Mouse (Mus musculus) stomach, postnatal 0 days (tissue): ENCODE results near the gene Sema4c. TPM values are rescaled to one million over a fixed set of nuclear protein-coding genes. Genes with fewer than 3 reads are reported as not detected.
A peak's percentile ranks its signal among the peaks of the same experiment; 100 is the strongest.

ENCODE experiments used
- ATAC-seq: fragments of 200-750 bp; cut with Nextera tagmentation; 2 replicates; pipeline ENCODE4 v1.8.0; 2017; ENCODE audit not compliant: low FRiP score, low TSS enrichment
- DNase-seq: peaks from one replicate; pipeline ENCODE4 v3.0.0-alpha.2; 2016; ENCODE audit warnings: low spot score
- H3K27ac ChIP-seq: fragments of 300-500 bp; sonication (generic); replicated peaks from 2 replicates; pipeline ENCODE4 v1.5.1; 2014; ENCODE audit warnings: mild to moderate bottlenecking, control low read depth
- H3K27me3 ChIP-seq: fragments of 300-500 bp; sonication (generic); 2 replicates; pipeline ENCODE4 v1.6.1; 2014; ENCODE audit warnings: low read length; ENCODE audit not compliant: control insufficient read depth, insufficient read depth
- H3K36me3 ChIP-seq: fragments of 300-500 bp; sonication (generic); 2 replicates; pipeline ENCODE4 v1.6.1; 2014; ENCODE audit warnings: low read length, mixed read lengths; ENCODE audit not compliant: control insufficient read depth, insufficient read depth
- H3K4me1 ChIP-seq: fragments of 300-500 bp; sonication (generic); replicated peaks from 2 replicates; pipeline ENCODE4 v1.6.1; 2014; ENCODE audit warnings: antibody characterized with exemption; ENCODE audit not compliant: control insufficient read depth, insufficient read depth
- H3K4me2 ChIP-seq: fragments of 300-500 bp; sonication (generic); replicated peaks from 2 replicates; pipeline ENCODE4 v1.6.1; 2014; ENCODE audit warnings: low read depth, mild to moderate bottlenecking, control low read depth, moderate library complexity
- H3K4me3 ChIP-seq: fragments of 300-500 bp; sonication (generic); 2 replicates; pipeline ENCODE4 v1.5.1; 2014; ENCODE audit warnings: low read depth, low read length, control low read depth
- H3K9ac ChIP-seq: fragments of 300-500 bp; sonication (generic); 2 replicates; pipeline ENCODE4 v1.6.1; 2014; ENCODE audit warnings: mild to moderate bottlenecking, low read length, control low read depth, mixed read lengths
- H3K9me3 ChIP-seq: fragments of 300-500 bp; sonication (generic); 2 replicates; pipeline ENCODE4 v1.6.1; 2016; ENCODE audit warnings: low read length; ENCODE audit not compliant: control insufficient read depth
- CTCF ChIP-seq: IDR thresholded peaks from 2 replicates; pipeline ENCODE4 v1.5.1; 2016; ENCODE audit warnings: antibody characterized with exemption, low read depth, mild to moderate bottlenecking, moderate library complexity
- EP300 ChIP-seq: optimal IDR thresholded peaks from 2 replicates; pipeline ENCODE3; 2016; ENCODE audit warnings: antibody characterized with exemption
- WGBS: fragments of 180-500 bp; shearing (Covaris S2); extraction: QIAGEN DNeasy Blood & Tissue Kit; methylation state at CpG from one replicate; pipeline ENCODE4 v1.1.7; 2014; 5-methylcytosine and 5-hydroxymethylcytosine counted together
- polyA plus RNA-seq: library from polyadenylated mRNA; unstranded; fragments of >200 nt; fragmentation: Nextera tagmentation; extraction: Ambion mirVana; gene quantifications from 2 replicates; pipeline ENCODE4 v1.2.1, GENCODE M21; 2015

The Sema4c gene
- polyA plus RNA-seq, 1 experiment from 2014 or later = 5.0 TPM

- ATAC-seq = no peak
Measured at GRCm38 (mm10) chr1:36563197-36563596, 5.0 kb upstream of the Sema4c start.

DNA sequence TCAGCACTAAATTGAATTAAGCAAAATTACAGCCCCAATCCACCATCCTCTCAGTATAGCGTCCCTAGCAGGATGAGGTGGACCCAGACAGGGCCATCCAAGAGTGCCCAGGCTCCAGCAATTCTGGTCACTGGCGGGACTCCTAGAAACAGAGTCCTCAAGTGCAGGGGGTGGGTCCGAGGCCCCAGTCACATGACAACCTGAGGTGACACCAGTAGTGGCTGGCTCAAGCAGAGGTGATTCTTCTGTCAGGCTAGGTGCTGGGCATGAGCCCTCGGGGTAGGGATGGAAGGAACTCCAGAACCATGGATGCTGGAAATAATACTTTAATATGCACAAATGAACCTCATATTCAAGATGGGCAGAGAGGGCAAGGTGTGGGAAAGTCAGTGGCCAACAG lies 4.2 kb upstream of the Sema4c start:
- no peak overlapping the region for H3K4me3 ChIP-seq
- DNase-seq (no peak), ATAC-seq (no peak)
- H3K27ac ChIP-seq = no peak overlapping the region
- no peaks in the 10 kb centered on the region for H3K9me3 ChIP-seq
- TF ChIP-seq EP300 = no peak
- no peaks in the 10 kb centered on the region for H3K4me1 ChIP-seq
- no peak overlapping the region for H3K9ac ChIP-seq
- no peaks in the 10 kb centered on the region for H3K27me3 ChIP-seq
- H3K4me2 ChIP-seq = no peak overlapping the region
- no peaks in the 10 kb centered on the region for H3K36me3 ChIP-seq
- WGBS = 82% methylated on average over 4 of the region's 4 CpGs

More at GRCm38 (mm10) chr1:36563197-36563596, 5.0 kb upstream of the Sema4c start:
- no peak overlapping the region for H3K4me3 ChIP-seq
- no peaks in the 10 kb centered on the region for H3K9me3 ChIP-seq
- TF ChIP-seq CTCF (no peak), EP300 (no peak)
- H3K4me1 ChIP-seq = no peaks in the 10 kb centered on the region; the same call in 1 of the 2 replicates
- H3K36me3 ChIP-seq = no peaks in the 10 kb centered on the region
- DNase-seq = no peak
- no peak overlapping the region for H3K9ac ChIP-seq
- H3K27ac ChIP-seq = no peak overlapping the region
- 84% methylated on average over 2 of the region's 2 CpGs for WGBS
- H3K4me2 ChIP-seq = no peak overlapping the region
- H3K27me3 ChIP-seq = no peaks in the 10 kb centered on the region

DNA sequence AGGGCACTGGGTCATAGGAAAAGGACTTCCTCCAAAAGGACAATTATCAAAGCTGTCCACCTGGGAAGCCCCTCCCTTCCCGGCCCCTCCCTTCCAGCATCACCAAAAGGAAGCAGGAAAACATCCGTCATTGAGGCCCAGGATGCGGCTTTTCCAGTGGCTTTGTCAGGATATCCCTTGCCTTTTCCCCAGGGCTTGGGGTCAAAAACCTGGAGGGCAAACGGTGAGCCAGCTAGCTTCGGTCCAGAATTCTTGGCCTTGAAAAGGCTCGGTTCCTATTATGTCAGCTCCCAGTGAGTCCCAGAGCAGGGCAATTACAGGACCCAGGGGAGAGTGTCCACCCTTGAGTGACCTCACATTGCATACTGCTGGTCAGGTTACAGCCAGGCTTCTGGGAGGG lies 2.8 kb upstream of the Sema4c start:
- Histone ChIP-seq H3K4me1 (peaks cover under 1% of the 10 kb centered on the region), H3K4me3 (no peak overlapping the region), H3K9ac (no peak overlapping the region), H3K27ac (no peak overlapping the region), H3K9me3 (no peaks in the 10 kb centered on the region), H3K36me3 (no peaks in the 10 kb centered on the region), H3K4me2 (no peak overlapping the region), H3K27me3 (no peaks in the 10 kb centered on the region)
- WGBS = 59% methylated on average over 6 of the region's 6 CpGs
- no peak for DNase-seq
- TF ChIP-seq CTCF = no peak
- TF ChIP-seq EP300 = no peak
- ATAC-seq = no peak

DNA sequence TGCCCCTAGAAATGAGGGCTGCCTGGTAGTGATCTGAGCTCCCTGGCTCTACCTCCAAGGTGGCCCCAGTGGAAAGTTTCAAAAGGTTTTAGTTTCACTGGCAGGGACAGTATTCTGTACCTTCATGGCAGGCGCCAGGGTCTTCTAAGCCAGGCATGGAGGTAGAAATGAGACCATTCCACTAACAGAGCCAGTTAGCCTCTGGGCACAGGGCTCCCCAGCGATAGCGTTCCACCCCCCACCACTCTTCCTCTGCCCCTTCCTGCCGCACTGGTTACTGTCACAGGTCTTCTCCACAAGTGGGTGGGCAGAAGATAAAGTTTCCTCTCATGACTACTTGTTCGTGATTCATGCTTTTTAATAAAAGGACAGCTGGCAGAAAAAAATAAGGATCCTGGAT lies 1.7 kb upstream of the Sema4c start:
- H3K36me3 ChIP-seq = no peaks in the 10 kb centered on the region
- H3K4me1 ChIP-seq = peaks cover 8% of the 10 kb centered on the region
- no peak overlapping the region for H3K4me2 ChIP-seq
- no peak for ATAC-seq
- H3K9ac ChIP-seq = no peak overlapping the region
- no peak overlapping the region for H3K27ac ChIP-seq
- no peak for DNase-seq
- no peak overlapping the region for H3K4me3 ChIP-seq
- H3K9me3 ChIP-seq = no peaks in the 10 kb centered on the region
- H3K27me3 ChIP-seq = no peaks in the 10 kb centered on the region
- TF ChIP-seq EP300 (no peak), CTCF (no peak)
- WGBS = 78% methylated on average over 5 of the region's 5 CpGs

GRCm38 (mm10) chr1:36559256-36559655 lies 1.1 kb upstream of the Sema4c start:
- Histone ChIP-seq H3K27me3 (no peaks in the 10 kb centered on the region), H3K4me1 (peaks cover 8% of the 10 kb centered on the region), H3K4me3 (peak overlapping the region; percentile 87), H3K27ac (no peak overlapping the region), H3K36me3 (0 out of 2 replicates have a peak, but pooled peaks cover 3% of the 10 kb centered on the region), H3K9ac (peak overlapping the region; percentile 97; the same call in 1 of the 2 replicates), H3K9me3 (no peaks in the 10 kb centered on the region), H3K4me2 (peak overlapping the region; percentile 83)
- 37% methylated on average over 4 of the region's 4 CpGs for WGBS
- DNase-seq = no peak
- ATAC-seq = no peak
- TF ChIP-seq CTCF (no peak), EP300 (no peak)

DNA sequence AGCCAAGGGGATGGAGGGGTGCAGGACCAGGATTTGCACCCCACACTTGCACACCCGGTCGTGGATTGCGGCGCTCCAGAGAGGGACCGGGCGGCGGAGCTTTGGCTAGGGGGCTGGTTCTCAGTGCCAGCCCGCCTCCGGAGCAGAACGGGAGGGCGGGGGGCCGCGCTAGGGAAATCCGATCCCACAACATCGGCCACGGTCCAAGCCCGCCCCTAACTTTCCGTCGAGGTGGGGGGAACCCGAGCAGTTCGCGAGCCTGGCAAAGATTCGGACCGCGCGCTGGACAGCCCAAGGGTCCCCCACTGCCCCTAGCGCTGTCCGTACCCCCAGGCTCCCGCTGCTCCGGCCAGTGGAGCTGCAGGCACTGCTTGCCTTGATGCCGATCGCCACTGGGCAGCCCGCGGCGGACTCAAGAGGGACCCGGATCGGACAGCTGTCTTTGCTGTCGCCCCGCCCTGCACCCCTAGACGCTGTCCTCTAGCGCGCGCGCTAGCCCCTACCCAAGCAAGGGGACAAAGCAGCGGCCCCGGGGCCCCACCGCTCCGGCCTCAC lies 615 bp downstream of the Sema4c start:
- DNase-seq = peak; percentile 85
- Histone ChIP-seq H3K9ac (peak overlapping the region; percentile 97), H3K4me1 (peaks cover 8% of the 10 kb centered on the region), H3K36me3 (peaks cover 17% of the 10 kb centered on the region), H3K9me3 (no peaks in the 10 kb centered on the region), H3K27ac (peak overlapping the region; percentile 99), H3K27me3 (no peaks in the 10 kb centered on the region), H3K4me2 (peak overlapping the region; percentile 83), H3K4me3 (peak overlapping the region; percentile 87)
- ATAC-seq = peak; percentile 66
- WGBS = 0% methylated on average over 46 of the region's 48 CpGs
- TF ChIP-seq CTCF (no peak), EP300 (no peak)
